Mouse (Mus musculus) embryo, embryonic 11.5 days (tissue): ENCODE measurements around the gene Gm14305.
"Not testable (repeated sequence)": the region's sequence is repeated elsewhere in the genome, so short reads cannot be mapped to it uniquely, and the experiment has no call there.

ENCODE experiments used
- DNase-seq: peaks from one replicate; pipeline ENCODE4 v3.0.0-alpha.2; 2012; ENCODE audit warnings: low read depth, low spot score

Gm14305 gene

GRCm38 (mm10) chr2:176708051-176708450, at the start of gene Gm14305:
Gene Gm14305 (plus strand): TSS chr2:176708328.
- DNase-seq: not testable (repeated sequence)

- DNase-seq: not testable (repeated sequence)
Measured at GRCm38 (mm10) chr2:176670222-176670621, 37.9 kb upstream of the Gm14305 start, which contains the start of gene Zfp973. Gene Zfp973 (plus strand): TSS chr2:176670522.
